20 mouse cellular contexts compared by ENCODE assay signal in genomic region chr1:180622389-180622788, GRCm38 (mm10).
"Had no signal": no experiment of that assay in that cellular context is flagged by ENCODE, and none has a peak within 500 bp of the region (broad histone marks: within the 10 kb centered on the region; RNA-seq: fewer than 3 reads in every experiment).

No protein-coding gene starts in this region.

- H3K4me1 ChIP-seq: heart, embryonic 10.5 days; hindbrain, embryonic 12.5 days; kidney, embryonic 15.5 days; limb, embryonic 13.5 days; limb, embryonic 15.5 days; liver, embryonic 12.5 days had no signal

- H3K4me3 ChIP-seq: gastrocnemius, adult 2 months; heart, adult 2 months; heart, embryonic 10.5 days; heart, embryonic 12.5 days; hindbrain, embryonic 10.5 days; hindbrain, embryonic 12.5 days; kidney, embryonic 15.5 days; limb, embryonic 13.5 days; limb, embryonic 15.5 days; liver, embryonic 12.5 days had no signal

- DNase-seq: gastrocnemius, adult 2 months; gastrocnemius, postnatal 10 days; gastrocnemius, postnatal 25 days; heart, adult 2 months; heart, postnatal 10 days; heart, postnatal 4 days; kidney, adult 11 months; kidney, adult 2 months; kidney, postnatal 14 days; layer of hippocampus, adult 9-11 months; layer of hippocampus, postnatal 36 days; left cerebral cortex, postnatal 4 days had no signal
